Mouse (Mus musculus): ENCODE results near the gene Pik3cb. TPM values are rescaled to one million over a fixed set of nuclear protein-coding genes. Genes with fewer than 3 reads are reported as not detected.

Pik3cb gene
- polyA plus RNA-seq, 1 experiment from 2014 or later = 4.1 TPM

GRCm38 (mm10) chr9:98987131-98987530 lies 153.3 kb downstream of the Pik3cb start:
- WGBS = 41% methylated on average over 9 of the region's 9 CpGs
- H3K9ac ChIP-seq (replicated peaks; ENCODE audit: low read depth) = no peak overlapping the region

More at GRCm38 (mm10) chr9:98987131-98987530, 153.3 kb downstream of the Pik3cb start:
- H3K27me3 ChIP-seq (replicated peaks; ENCODE audit: insufficient read depth, low read length) = peaks cover 3% of the 10 kb centered on the region; the same call in 1 of the 2 replicates
- no peaks in the 10 kb centered on the region for H3K36me3 ChIP-seq (ENCODE audit: insufficient read depth, low read length)
- peak overlapping the region; percentile 100 for H3K4me2 ChIP-seq (replicated peaks; ENCODE audit: low read depth, low read length)
- DNase-seq (ENCODE audit: low spot score) (no peak), ATAC-seq (no peak)
- TF ChIP-seq CTCF (IDR thresholded peaks at IDR 0.05) (no peak), EP300 (IDR thresholded peaks at IDR 0.05) (no peak)
- H3K9me3 ChIP-seq (ENCODE audit: low read length) = no peaks in the 10 kb centered on the region
- H3K4me1 ChIP-seq (ENCODE audit: insufficient read depth, low read depth, low read length) = no peaks in the 10 kb centered on the region
- peak overlapping the region; percentile 68 for H3K4me3 ChIP-seq (ENCODE audit: low read depth, low read length)
- H3K27ac ChIP-seq (ENCODE audit: low read length) = no peak overlapping the region

Other genes with a start within 250 kb of the Pik3cb start
- gene 7420426K07Rik, start 237.5 kb downstream of the Pik3cb start, polyA plus RNA-seq (2015; fragmentation: Nextera tagmentation; extraction: Ambion mirVana) = not detected in 2 replicates
- not detected in 2 replicates for gene Foxl2, start 185.3 kb downstream of the Pik3cb start, polyA plus RNA-seq (2015; fragmentation: Nextera tagmentation; extraction: Ambion mirVana)
- gene Faim, start 154.2 kb downstream of the Pik3cb start, polyA plus RNA-seq (2015; fragmentation: Nextera tagmentation; extraction: Ambion mirVana) = 35.3 and 38.4 TPM in 2 replicates
- gene Gm1123, start 104.9 kb downstream of the Pik3cb start, polyA plus RNA-seq (2015; fragmentation: Nextera tagmentation; extraction: Ambion mirVana) = 0.12 TPM in 1 of 2 replicates, not detected in the other
- gene Faiml, start 96.6 kb upstream of the Pik3cb start, polyA plus RNA-seq (2015; fragmentation: Nextera tagmentation; extraction: Ambion mirVana) = not detected in 2 replicates
- 12.4 and 17.2 TPM in 2 replicates for gene Cep70, start 102.7 kb upstream of the Pik3cb start, polyA plus RNA-seq (2015; fragmentation: Nextera tagmentation; extraction: Ambion mirVana)
- 1.3 and 1.5 TPM in 2 replicates for gene Esyt3, start 217.9 kb upstream of the Pik3cb start, polyA plus RNA-seq (2015; fragmentation: Nextera tagmentation; extraction: Ambion mirVana)